Mouse (Mus musculus) erythroblast, embryonic 14.5 days (primary cell): ENCODE data around the gene Psme2.

Experiments
- GATA1 ChIP-seq: IDR thresholded peaks from 2 replicates; pipeline ENCODE4 v1.6.1; 2012; ENCODE audit warnings: low read length, inconsistent platforms, mixed read lengths
- TAL1 ChIP-seq: IDR thresholded peaks from 3 replicates; pipeline ENCODE4 v1.6.1; 2012; ENCODE audit warnings: low read length, inconsistent platforms, mixed read lengths

GRCm38 (mm10) chr14:55584303-55584701, 6.6 kb downstream of the Psme2 start:
- TF ChIP-seq GATA1 (no peak), TAL1 (no peak)
